Mouse (Mus musculus) adipocyte (in vitro differentiated cells): ENCODE measurements around the gene Dlk2.

Experiments used
- DNase-seq: peaks from one replicate; pipeline ENCODE4 v3.0.0-alpha.2; 2016; ENCODE audit warnings: low spot score

Dlk2 gene

GRCm38 (mm10) chr17:46322046-46322823 lies 25.0 kb downstream of the Dlk2 start:
- DNase-seq = no peak

- DNase-seq = no peak
Measured at GRCm38 (mm10) chr17:46327413-46327905, 30.2 kb downstream of the Dlk2 start.

- DNase-seq = peak; percentile 96
Measured at GRCm38 (mm10) chr17:46327906-46328534, 30.8 kb downstream of the Dlk2 start, which contains the start of gene Abcc10. Gene Abcc10, minus strand, starts transcription at chr17:46328352.

- DNase-seq = no peak
Measured at GRCm38 (mm10) chr17:46328723-46329122, 31.5 kb downstream of the Dlk2 start.

GRCm38 (mm10) chr17:46336475-46336874 lies 39.3 kb downstream of the Dlk2 start:
- DNase-seq = peak; percentile 27

- DNase-seq = no peak
Measured at GRCm38 (mm10) chr17:46341208-46341607, 44.0 kb downstream of the Dlk2 start.

- peak; percentile 70 for DNase-seq
Measured at GRCm38 (mm10) chr17:46351026-46351700, 53.9 kb downstream of the Dlk2 start.
